Mouse (Mus musculus): ENCODE measurements around the gene Rrp1.

GRCm38 (mm10) chr10:78367586-78367985 lies 45.3 kb downstream of the Rrp1 start:
- TF ChIP-seq ETS1 (IDR thresholded peaks at IDR 0.05; ENCODE audit: low read depth, low read length) (no peak), CTCF (IDR thresholded peaks at IDR 0.05 in 2 of 3, conservative IDR thresholded peaks at IDR 0.05 in 1 of 3; ENCODE audit: control insufficient read depth in 1 of 3, insufficient read depth in 1 of 3, low read depth in 2 of 3, low read length in 3 of 3, poor library complexity in 1 of 3, severe bottlenecking in 1 of 3) (no peak), POLR2A (IDR thresholded peaks at IDR 0.05; ENCODE audit: control insufficient read depth in 1 of 2, insufficient read depth in 1 of 2, low read depth in 1 of 2, low read length in 2 of 2, poor library complexity in 1 of 2) (no peak), HCFC1 (IDR thresholded peaks at IDR 0.05; ENCODE audit: low read depth, low read length) (no peak), ZC3H11A (IDR thresholded peaks at IDR 0.05; ENCODE audit: low read depth, low read length) (no peak), MAZ (IDR thresholded peaks at IDR 0.05; ENCODE audit: low read depth, low read length) (no peak), E2F4 (IDR thresholded peaks at IDR 0.05; ENCODE audit: borderline replicate concordance, low read depth, low read length) (no peak), KAT2A (conservative IDR thresholded peaks at IDR 0.05; ENCODE audit: low read depth, low read length) (no peak), EP300 (IDR thresholded peaks at IDR 0.05; ENCODE audit: low read depth in 1 of 2, low read length in 2 of 2) (no peak), CHD2 (IDR thresholded peaks at IDR 0.05; ENCODE audit: low read length) (no peak), TAL1 (IDR thresholded peaks at IDR 0.05; ENCODE audit: low read length) (no peak), CHD1 (IDR thresholded peaks at IDR 0.05; ENCODE audit: low read depth, low read length) (no peak)
